Mouse (Mus musculus) left cerebral cortex, postnatal 25 days (tissue): ENCODE measurements at regions not wholly inside any gene's neighbourhood (a gene's known extent, or its start where the extent isn't known, plus 50 kb on each side); places are given as distances from the start of the nearest gene placed in this dataset.

ENCODE experiments used
- DNase-seq, 2 experiments: peaks; one replicate each; pipeline ENCODE4 v3.0.0; 2022; ENCODE audit warnings: low spot score in 2 of 2, mixed read lengths in 1 of 2
- intact Hi-C: fragments of 180-260 bp; cut with DNase I; formaldehyde crosslinking; loops from one replicate; pipeline ENCODE4 v1.15.1; 2025

DNA sequence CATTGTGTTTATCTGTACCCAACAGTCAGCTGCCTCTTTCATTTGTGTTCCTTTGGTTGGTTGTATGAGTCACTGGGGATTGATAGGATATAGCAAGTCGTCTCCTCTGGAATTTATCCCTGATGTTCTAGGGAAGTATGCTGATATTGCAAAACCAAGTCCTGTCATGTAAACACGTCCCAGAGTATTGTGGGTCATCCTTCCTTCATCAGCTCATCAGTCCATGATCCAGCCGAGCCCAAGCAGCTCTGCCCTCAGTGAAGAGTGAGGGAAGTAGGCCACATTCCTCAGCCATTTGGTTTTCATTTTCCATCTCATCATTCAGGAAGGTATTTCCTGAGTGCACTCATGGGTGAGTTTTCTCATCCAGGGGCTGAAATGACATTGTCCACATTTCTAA is 54.3 kb upstream of the Ampd3 start:
- DNase-seq, result no peak
- intact Hi-C loops, result no loop called here

DNA sequence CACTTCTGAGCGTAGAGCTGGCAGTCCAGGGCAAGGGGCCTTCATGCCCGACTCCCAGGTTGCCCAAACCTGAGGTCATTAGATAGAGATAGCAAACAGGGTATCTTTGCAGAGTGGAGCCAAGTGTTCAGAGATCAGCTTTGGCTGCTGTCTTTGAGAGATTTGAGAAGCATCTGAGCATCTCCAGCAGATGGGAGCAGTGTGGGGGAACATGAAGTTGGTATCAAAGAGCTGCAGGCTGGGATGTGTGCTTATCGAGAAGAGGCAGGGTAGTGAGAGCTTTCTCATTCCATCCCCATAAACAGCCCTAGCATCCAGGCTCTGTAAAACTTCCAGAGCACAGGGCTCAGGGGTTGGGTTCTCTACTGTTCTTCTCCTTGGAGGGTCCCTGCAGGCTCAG is 52.9 kb upstream of the Ampd3 start:
- intact Hi-C loops, result no loop called here

DNA sequence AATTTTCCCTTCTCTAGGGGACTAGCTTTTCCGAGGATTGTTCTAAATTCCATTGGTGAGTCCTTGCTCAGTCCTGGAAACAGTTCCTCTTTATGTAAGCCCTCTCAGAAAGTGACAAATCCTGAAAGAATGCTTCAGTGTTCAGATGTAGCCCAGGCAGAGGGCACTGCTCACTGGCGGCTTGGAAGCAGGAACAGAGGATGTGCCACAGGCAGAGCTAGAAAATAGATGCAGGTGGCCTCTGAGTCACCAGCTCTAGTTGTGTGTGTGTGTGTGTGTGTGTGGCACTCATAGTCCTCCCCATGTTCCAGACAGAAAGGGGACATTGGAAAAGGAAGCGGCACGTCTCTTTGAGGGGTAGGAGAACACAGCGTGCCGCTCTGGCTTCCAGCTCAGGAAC is 52.5 kb upstream of the Ampd3 start:
- intact Hi-C loops, result no loop called here
- DNase-seq, result peak; percentile 50 to 70

More for the DNA sequence above, 52.9 kb upstream of the Ampd3 start:
- DNase-seq, result peak in 1 of 2 experiments; percentile 46

DNA sequence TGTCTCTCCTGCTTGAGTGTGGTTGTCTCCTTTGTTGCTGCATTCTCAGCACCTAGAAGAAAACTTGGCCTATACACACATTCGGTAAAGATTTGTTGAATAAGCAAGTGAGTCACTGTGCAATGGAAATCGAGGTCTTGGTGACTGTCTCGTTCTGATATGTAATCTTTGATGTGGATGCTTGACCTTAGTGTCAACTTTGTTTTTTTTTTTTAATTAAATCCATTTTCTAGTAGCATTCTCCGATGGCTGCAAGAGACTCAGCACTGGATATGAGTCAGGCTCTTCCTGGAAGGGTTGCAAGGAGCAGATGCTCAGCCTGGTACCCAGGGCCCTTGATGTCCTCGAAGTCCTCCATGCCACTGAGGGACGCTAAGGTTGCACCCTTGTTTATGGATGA is 50.9 kb upstream of the Ampd3 start:
- intact Hi-C loops, result no loop called here
- no peak for DNase-seq
